Mouse (Mus musculus) MEL (cell line): ENCODE results near the gene 1700069L16Rik. TPM values are rescaled to one million over a fixed set of nuclear protein-coding genes. Genes with fewer than 3 reads are reported as not detected.

Experiments used
- DNase-seq: peaks from one replicate; pipeline ENCODE4 v3.0.0; 2011; ENCODE audit warnings: low read depth, low spot score
- H3K27ac ChIP-seq: 2 replicates; pipeline ENCODE4 v1.5.1; 2012; ENCODE audit warnings: low read depth, mild to moderate bottlenecking, control low read depth, low read length, moderate library complexity; ENCODE audit not compliant: control insufficient read depth
- H3K27me3 ChIP-seq, 2 experiments: fragments of 150-350 bp in 1 of 2; sonication (generic) in 1 of 2; 2 replicates each; pipeline ENCODE4 v1.6.1; 2012; ENCODE audit warnings: low read length in 2 of 2, mild to moderate bottlenecking in 2 of 2, improper control_type of control experiment in 1 of 2, moderate library complexity in 1 of 2; ENCODE audit not compliant: insufficient read depth in 2 of 2, control insufficient read depth in 1 of 2
- H3K36me3 ChIP-seq, 2 experiments: 2 replicates each; pipeline ENCODE4 v1.6.1; 2012 to 2014; ENCODE audit warnings: low read length in 2 of 2, improper control_type of control experiment in 1 of 2, inconsistent platforms in 1 of 2, mild to moderate bottlenecking in 1 of 2; ENCODE audit not compliant: insufficient read depth in 2 of 2, control insufficient read depth in 1 of 2
- H3K4me1 ChIP-seq, 2 experiments: fragments of 150-350 bp in 1 of 2; sonication (generic) in 1 of 2; 2 replicates each; pipeline ENCODE4 v1.6.1; 2012; ENCODE audit warnings: low read length in 2 of 2, improper control_type of control experiment in 1 of 2, mild to moderate bottlenecking in 1 of 2; ENCODE audit not compliant: insufficient read depth in 2 of 2, control insufficient read depth in 1 of 2
- H3K4me3 ChIP-seq, 2 experiments: fragments of 150-350 bp in 1 of 2; sonication (generic) in 1 of 2; 2 replicates each; pipeline ENCODE4 v1.5.1; 2012; ENCODE audit warnings: low read depth in 2 of 2, low read length in 2 of 2, mild to moderate bottlenecking in 2 of 2, moderate library complexity in 2 of 2, control low read depth in 1 of 2, improper control_type of control experiment in 1 of 2; ENCODE audit not compliant: control insufficient read depth in 1 of 2, insufficient read depth in 1 of 2
- H3K79me2 ChIP-seq: 2 replicates; pipeline ENCODE4 v1.6.1; 2012; ENCODE audit warnings: mild to moderate bottlenecking, low read length, moderate library complexity; ENCODE audit not compliant: control insufficient read depth, poor library complexity, insufficient read depth
- H3K9ac ChIP-seq: 2 replicates; pipeline ENCODE4 v1.6.1; 2012; ENCODE audit warnings: low read depth, mild to moderate bottlenecking, control low read depth, low read length, moderate library complexity; ENCODE audit not compliant: control insufficient read depth, poor library complexity, severe bottlenecking
- H3K9me3 ChIP-seq: fragments of 150-350 bp; sonication (generic); replicated peaks from 2 replicates; pipeline ENCODE4 v1.6.1; 2012; ENCODE audit warnings: mild to moderate bottlenecking, low read length, improper control_type of control experiment, moderate library complexity; ENCODE audit not compliant: insufficient read depth
- BHLHE40 ChIP-seq: IDR thresholded peaks from 2 replicates; pipeline ENCODE4 v1.6.1; 2012; ENCODE audit warnings: low read depth, mild to moderate bottlenecking, inconsistent platforms, low read length, improper control_type of control experiment, borderline replicate concordance
- CHD2 ChIP-seq: IDR thresholded peaks from 2 replicates; pipeline ENCODE4 v1.6.1; 2011; ENCODE audit warnings: low read length, improper control_type of control experiment
- CTCF ChIP-seq, 3 experiments: IDR thresholded peaks in 2 of 3; conservative IDR thresholded peaks in 1 of 3; 2 replicates each; pipeline ENCODE4 v1.5.1; 2011 to 2012; ENCODE audit warnings: low read length in 3 of 3, low read depth in 2 of 3, mild to moderate bottlenecking in 2 of 3, improper control_type of control experiment in 1 of 3, inconsistent platforms in 1 of 3, mixed read lengths in 1 of 3, moderate library complexity in 1 of 3; ENCODE audit not compliant: control insufficient read depth in 1 of 3, insufficient read depth in 1 of 3, poor library complexity in 1 of 3, severe bottlenecking in 1 of 3
- E2F4 ChIP-seq: IDR thresholded peaks from 2 replicates; pipeline ENCODE4 v1.6.1; 2011; ENCODE audit warnings: low read depth, low read length, improper control_type of control experiment, borderline replicate concordance
- ELF1 ChIP-seq: IDR thresholded peaks from 2 replicates; pipeline ENCODE4 v1.6.1; 2014; ENCODE audit warnings: low read depth, mild to moderate bottlenecking, inconsistent platforms, low read length, improper control_type of control experiment, moderate library complexity
- EP300 ChIP-seq, 2 experiments: IDR thresholded peaks; 2 replicates each; pipeline ENCODE4 v1.6.1; 2011; ENCODE audit warnings: improper control_type of control experiment in 2 of 2, low read length in 2 of 2, low read depth in 1 of 2, mild to moderate bottlenecking in 1 of 2
- ETS1 ChIP-seq: IDR thresholded peaks from 2 replicates; pipeline ENCODE4 v1.6.1; 2012; ENCODE audit warnings: low read depth, mild to moderate bottlenecking, inconsistent platforms, low read length, improper control_type of control experiment, moderate library complexity
- GATA1 ChIP-seq: IDR thresholded peaks from 2 replicates; pipeline ENCODE4 v1.6.1; 2011; ENCODE audit warnings: low read depth, low read length, improper control_type of control experiment
- HCFC1 ChIP-seq: IDR thresholded peaks from 2 replicates; pipeline ENCODE4 v1.6.1; 2012; ENCODE audit warnings: low read depth, mild to moderate bottlenecking, inconsistent platforms, low read length, improper control_type of control experiment, moderate library complexity
- JUND ChIP-seq: IDR thresholded peaks from 2 replicates; pipeline ENCODE4 v1.6.1; 2011; ENCODE audit warnings: low read depth, mild to moderate bottlenecking, improper control_type of control experiment, low read length
- KAT2A ChIP-seq: conservative IDR thresholded peaks from 2 replicates; pipeline ENCODE4 v1.6.1; 2012; ENCODE audit warnings: low read depth, low read length, improper control_type of control experiment, inconsistent platforms
- MAFK ChIP-seq: IDR thresholded peaks from 2 replicates; pipeline ENCODE4 v1.6.1; 2011; ENCODE audit warnings: low read depth, mild to moderate bottlenecking, low read length, improper control_type of control experiment, borderline replicate concordance
- MAZ ChIP-seq: IDR thresholded peaks from 2 replicates; pipeline ENCODE4 v1.6.1; 2012; ENCODE audit warnings: low read depth, mild to moderate bottlenecking, inconsistent platforms, low read length, improper control_type of control experiment
- MXI1 ChIP-seq: IDR thresholded peaks from 2 replicates; pipeline ENCODE4 v1.6.1; 2011; ENCODE audit warnings: mild to moderate bottlenecking, low read depth, low read length, improper control_type of control experiment
- MYC ChIP-seq: IDR thresholded peaks from 2 replicates; pipeline ENCODE4 v1.6.1; 2011; ENCODE audit warnings: low read depth, mild to moderate bottlenecking, low read length, improper control_type of control experiment, moderate library complexity
- NELFE ChIP-seq: IDR thresholded peaks from 2 replicates; pipeline ENCODE4 v1.6.1; 2011; ENCODE audit warnings: low read depth, low read length, improper control_type of control experiment
- NRF1 ChIP-seq: IDR thresholded peaks from 2 replicates; pipeline ENCODE4 v1.6.1; 2014; ENCODE audit warnings: low read depth, mild to moderate bottlenecking, inconsistent platforms, low read length, improper control_type of control experiment, moderate library complexity; ENCODE audit not compliant: poor library complexity, insufficient read depth, severe bottlenecking
- POLR2AphosphoS5 ChIP-seq: IDR thresholded peaks from 2 replicates; pipeline ENCODE4 v1.6.1; 2012; ENCODE audit warnings: low read depth, borderline replicate concordance, mild to moderate bottlenecking, inconsistent platforms, low read length, moderate library complexity, mixed read lengths
- RAD21 ChIP-seq: IDR thresholded peaks from 2 replicates; pipeline ENCODE4 v1.6.1; 2011; ENCODE audit warnings: mild to moderate bottlenecking, low read depth, low read length, improper control_type of control experiment
- RCOR1 ChIP-seq: IDR thresholded peaks from 2 replicates; pipeline ENCODE4 v1.6.1; 2012; ENCODE audit warnings: low read depth, mild to moderate bottlenecking, inconsistent platforms, low read length, improper control_type of control experiment
- SIN3A ChIP-seq: IDR thresholded peaks from 2 replicates; pipeline ENCODE4 v1.6.1; 2012; ENCODE audit warnings: low read length, improper control_type of control experiment, inconsistent platforms
- SMC3 ChIP-seq: IDR thresholded peaks from 2 replicates; pipeline ENCODE4 v1.6.1; 2011; ENCODE audit warnings: low read depth, low read length, improper control_type of control experiment
- TBP ChIP-seq: IDR thresholded peaks from 2 replicates; pipeline ENCODE4 v1.8.0; 2011; ENCODE audit warnings: low read depth, low read length, improper control_type of control experiment
- TCF12 ChIP-seq: IDR thresholded peaks from 2 replicates; pipeline ENCODE4 v1.6.1; 2014; ENCODE audit warnings: low read depth, mild to moderate bottlenecking, inconsistent platforms, low read length, improper control_type of control experiment, moderate library complexity
- UBTF ChIP-seq: IDR thresholded peaks from 2 replicates; pipeline ENCODE4 v1.6.1; 2012; ENCODE audit warnings: low read depth, mild to moderate bottlenecking, inconsistent platforms, low read length, improper control_type of control experiment, moderate library complexity, borderline replicate concordance; ENCODE audit not compliant: insufficient read depth
- USF2 ChIP-seq, 2 experiments: IDR thresholded peaks; 2 replicates each; pipeline ENCODE4 v1.6.1; 2011 to 2012; ENCODE audit warnings: improper control_type of control experiment in 2 of 2, low read length in 2 of 2, borderline replicate concordance in 1 of 2, inconsistent platforms in 1 of 2, low read depth in 1 of 2, mild to moderate bottlenecking in 1 of 2; ENCODE audit not compliant: insufficient read depth in 1 of 2
- ZC3H11A ChIP-seq: IDR thresholded peaks from 2 replicates; pipeline ENCODE4 v1.6.1; 2012; ENCODE audit warnings: low read depth, mild to moderate bottlenecking, inconsistent platforms, low read length, improper control_type of control experiment
- ZKSCAN1 ChIP-seq: IDR thresholded peaks from 2 replicates; pipeline ENCODE4 v1.6.1; 2012; ENCODE audit warnings: low read depth, mild to moderate bottlenecking, inconsistent platforms, low read length, improper control_type of control experiment, moderate library complexity
- ZMIZ1 ChIP-seq: IDR thresholded peaks from 2 replicates; pipeline ENCODE4 v1.6.1; 2012; ENCODE audit warnings: low read depth, mild to moderate bottlenecking, inconsistent platforms, low read length, improper control_type of control experiment, moderate library complexity
- ZNF384 ChIP-seq: IDR thresholded peaks from 2 replicates; pipeline ENCODE4 v1.6.1; 2012; ENCODE audit warnings: low read depth, mild to moderate bottlenecking, inconsistent platforms, low read length, improper control_type of control experiment
- polyA plus RNA-seq, 2 experiments: library from polyadenylated mRNA; stranded (reverse) in 1 of 2; unstranded in 1 of 2; fragments of >175 nt in 1 of 2; fragments of >200 nt in 1 of 2; gene quantifications; 2 replicates each; pipeline versions ENCODE4 v1.2.1 to v1.2.4; 2012; ENCODE audit warnings: low replicate concordance in 2 of 2, low read depth in 1 of 2; ENCODE audit not compliant: insufficient read length in 2 of 2, insufficient read depth in 1 of 2, missing spikeins in 1 of 2
- total RNA-seq: library from RNA; depleted of rRNA; stranded (reverse); fragments of 300-350 nt; gene quantifications from 2 replicates; pipeline ENCODE4 v1.2.3, GENCODE M21; 2012; rRNA removed

Gene 1700069L16Rik
- total RNA-seq (not detected in 2 replicates), polyA plus RNA-seq (not detected)

DNA sequence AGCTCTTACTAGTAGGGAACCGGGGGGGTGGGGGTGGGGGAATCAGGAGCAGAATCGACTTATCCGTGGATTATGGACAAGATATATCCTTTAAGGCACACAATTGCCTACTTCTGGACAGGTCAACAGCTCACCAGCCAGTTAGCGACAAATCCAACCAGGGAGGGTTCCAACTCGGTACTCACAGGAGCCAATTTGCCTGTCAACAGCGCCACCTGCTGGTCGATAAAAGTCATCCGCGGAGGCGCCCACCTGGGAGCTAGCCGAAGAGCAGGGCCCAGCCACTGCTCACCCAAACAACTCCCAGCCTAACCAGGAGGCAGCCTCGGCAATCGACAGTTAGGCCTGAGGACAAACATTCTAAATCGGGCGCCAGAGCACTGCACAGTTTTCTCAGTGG is at the start of gene 1700069L16Rik:
1700069L16Rik (minus strand) TSS at position 327 of the 400 bp plus-strand sequence.
- H3K27ac ChIP-seq: no peak within 1 kb of the TSS
- TF ChIP-seq POLR2AphosphoS5 (no peak), CTCF (IDR thresholded peaks at IDR 0.05 in 2 of 3, conservative IDR thresholded peaks at IDR 0.05 in 1 of 3; ENCODE audit: control insufficient read depth in 1 of 3, insufficient read depth in 1 of 3, low read depth in 2 of 3, low read length in 3 of 3, poor library complexity in 1 of 3, severe bottlenecking in 1 of 3) (peak; percentile 61 to 90 (median 71)), RAD21 (peak; percentile 73), ZC3H11A (peak; percentile 38; the same call in 1 of the 2 replicates), TBP (no peak), SMC3 (peak; percentile 60)
- TF ChIP-seq, all 39 proteins: peak for 4
- no peak within 1 kb of the TSS for H3K9ac ChIP-seq
- H3K4me3 ChIP-seq: no peak within 1 kb of the TSS
- H3K36me3 ChIP-seq: no peaks in the 10 kb centered on the region
- no peaks in the 10 kb centered on the region for H3K79me2 ChIP-seq
- H3K9me3 ChIP-seq: no peaks in the 10 kb centered on the region
- H3K4me1 ChIP-seq: no peaks in the 10 kb centered on the region
- H3K27me3 ChIP-seq: no peaks in the 10 kb centered on the region
- peak; percentile 50 for DNase-seq

DNA sequence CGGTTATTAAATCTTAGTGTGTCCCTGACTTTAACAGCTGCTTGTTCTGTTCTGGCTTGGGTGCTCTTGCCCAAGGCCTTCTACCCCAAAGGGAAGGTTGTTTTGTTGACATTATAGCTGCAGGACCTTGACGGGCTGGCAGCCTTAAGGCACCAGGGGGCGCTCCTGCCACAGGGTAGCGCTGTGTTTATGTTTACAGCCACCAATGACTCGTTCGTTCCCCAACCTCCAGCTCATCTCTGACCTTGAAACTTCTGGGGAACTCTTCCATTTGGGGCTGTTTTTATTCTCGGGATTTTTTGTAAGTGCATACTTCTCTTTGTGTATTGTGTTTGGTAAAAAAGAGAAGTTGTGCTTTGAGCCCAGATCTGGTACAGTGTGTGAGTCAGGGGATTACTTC is 49.1 kb upstream of the 1700069L16Rik start:
- Histone ChIP-seq H3K9me3 (no peaks in the 10 kb centered on the region), H3K4me1 (peaks cover 0 to 12% of the 10 kb centered on the region in 2 experiments; a peak in 2 of 4 replicates), H3K9ac (peak overlapping the region; percentile 79), H3K27ac (peak overlapping the region; percentile 1; the same call in 1 of the 2 replicates), H3K4me3 (peak overlapping the region; percentile 67 to 94), H3K79me2 (peaks cover 38% of the 10 kb centered on the region), H3K27me3 (no peaks in the 10 kb centered on the region), H3K36me3 (peaks cover 0 to 8% of the 10 kb centered on the region in 2 experiments; a peak in 2 of 4 replicates)
- peak; percentile 90 for DNase-seq
- TF ChIP-seq EP300 (IDR thresholded peaks at IDR 0.05; ENCODE audit: low read depth in 1 of 2, low read length in 2 of 2): no peak
- TF ChIP-seq ZNF384: no peak
- TF ChIP-seq MAFK: no peak
- TF ChIP-seq BHLHE40: no peak
- TF ChIP-seq RCOR1: no peak
- TF ChIP-seq UBTF: no peak
- no peak for TF ChIP-seq CHD2
- no peak for TF ChIP-seq ZKSCAN1
- no peak for TF ChIP-seq ELF1
- no peak for TF ChIP-seq USF2 (IDR thresholded peaks at IDR 0.05; ENCODE audit: borderline replicate concordance in 1 of 2, insufficient read depth in 1 of 2, low read depth in 1 of 2, low read length in 2 of 2)
- no peak for TF ChIP-seq POLR2AphosphoS5
- TF ChIP-seq SIN3A: peak; percentile 96
- peak; percentile 71 for TF ChIP-seq MAZ
- no peak for TF ChIP-seq NRF1
- TF ChIP-seq RAD21: peak; percentile 84
- no peak for TF ChIP-seq TCF12
- TF ChIP-seq MYC: no peak
- TF ChIP-seq TBP: no peak
- peak; percentile 65 for TF ChIP-seq HCFC1
- peak; percentile 78; the same call in 1 of the 2 replicates for TF ChIP-seq MXI1
- TF ChIP-seq GATA1: no peak
- TF ChIP-seq ZMIZ1: no peak
- 0 out of 2 replicates have a peak, but pooled peaks have one; percentile 18 for TF ChIP-seq ETS1
- TF ChIP-seq NELFE: no peak
- no peak for TF ChIP-seq JUND
- TF ChIP-seq KAT2A: no peak
- no peak for TF ChIP-seq E2F4
